Mouse (Mus musculus) CH12.LX (cell line): ENCODE data around the gene Rps18.

Source experiments
- CTCF ChIP-seq, 2 experiments: IDR thresholded peaks in 1 of 2; conservative IDR thresholded peaks in 1 of 2; 2 replicates each; pipeline ENCODE4 v1.5.1; 2011 to 2012; ENCODE audit warnings: low read depth in 2 of 2, low read length in 2 of 2, improper control_type of control experiment in 1 of 2, inconsistent platforms in 1 of 2, mild to moderate bottlenecking in 1 of 2, moderate library complexity in 1 of 2
- MAFK ChIP-seq: IDR thresholded peaks from 2 replicates; pipeline ENCODE4 v1.6.1; 2011; ENCODE audit warnings: low read length, improper control_type of control experiment; ENCODE audit not compliant: insufficient replicate concordance
- POLR2A ChIP-seq: IDR thresholded peaks from 2 replicates; pipeline ENCODE4 v1.6.1; 2011; ENCODE audit warnings: low read depth, mild to moderate bottlenecking, improper control_type of control experiment, low read length
- ZMIZ1 ChIP-seq: IDR thresholded peaks from 2 replicates; pipeline ENCODE4 v1.6.1; 2012; ENCODE audit warnings: low read depth, mild to moderate bottlenecking, inconsistent platforms, low read length, improper control_type of control experiment

DNA sequence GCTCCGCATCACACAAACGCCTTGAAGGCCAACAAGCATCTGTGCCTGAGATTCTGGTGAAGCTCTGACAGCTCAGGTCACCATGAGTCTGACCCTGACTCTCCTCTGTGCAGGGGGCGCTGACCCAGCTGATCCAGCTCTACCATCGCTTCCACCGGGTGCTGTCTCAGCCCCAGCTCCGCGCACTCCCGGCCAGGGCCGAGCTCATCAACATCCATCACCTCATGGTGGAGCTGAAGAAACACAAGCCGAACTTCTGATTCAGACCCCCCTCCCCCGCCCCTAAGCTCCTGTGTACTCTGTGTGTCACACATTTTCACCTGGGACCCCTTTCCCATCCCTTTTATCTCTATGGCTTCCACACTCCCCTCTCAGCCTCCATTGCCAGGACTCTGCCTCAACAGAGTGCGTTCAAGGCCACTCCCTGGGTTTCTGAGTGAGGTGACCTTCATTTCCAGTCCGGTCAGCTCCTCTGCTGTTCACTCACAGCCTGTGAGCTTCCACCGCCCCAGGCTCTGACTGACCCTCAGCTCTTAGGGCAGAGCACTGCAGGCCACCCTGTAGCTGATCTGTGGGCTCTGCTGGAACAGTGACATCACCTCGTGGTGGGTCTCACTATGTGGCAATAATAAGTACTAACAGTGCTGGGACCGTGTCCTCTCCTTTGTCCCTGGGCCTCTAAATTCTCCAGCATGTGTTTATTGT lies 10.2 kb upstream of the Rps18 start:
- no peak for TF ChIP-seq ZMIZ1
- no peak for TF ChIP-seq CTCF (conservative IDR thresholded peaks at IDR 0.05 in 1 of 2, IDR thresholded peaks at IDR 0.05 in 1 of 2; ENCODE audit: low read depth in 2 of 2, low read length in 2 of 2)
- no peak for TF ChIP-seq POLR2A
- no peak for TF ChIP-seq MAFK
